Mouse (Mus musculus) kidney, adult 2 months (tissue): ENCODE measurements around the gene E130308A19Rik.
A peak's percentile ranks its signal among the peaks of the same experiment; 100 is the strongest.

ENCODE experiments used
- CTCF ChIP-seq: fragments of 200-500 bp; conservative IDR thresholded peaks from 2 replicates; pipeline ENCODE4 v1.5.1; 2011; ENCODE audit warnings: low read depth, mild to moderate bottlenecking, control low read depth, low read length, moderate library complexity, mixed read lengths; ENCODE audit not compliant: insufficient read depth, insufficient read length
- POLR2A ChIP-seq: fragments of 200-500 bp; IDR thresholded peaks from one replicate; pipeline ENCODE4 v1.6.1; 2011; ENCODE audit warnings: low read depth, low read length, control low read depth

DNA sequence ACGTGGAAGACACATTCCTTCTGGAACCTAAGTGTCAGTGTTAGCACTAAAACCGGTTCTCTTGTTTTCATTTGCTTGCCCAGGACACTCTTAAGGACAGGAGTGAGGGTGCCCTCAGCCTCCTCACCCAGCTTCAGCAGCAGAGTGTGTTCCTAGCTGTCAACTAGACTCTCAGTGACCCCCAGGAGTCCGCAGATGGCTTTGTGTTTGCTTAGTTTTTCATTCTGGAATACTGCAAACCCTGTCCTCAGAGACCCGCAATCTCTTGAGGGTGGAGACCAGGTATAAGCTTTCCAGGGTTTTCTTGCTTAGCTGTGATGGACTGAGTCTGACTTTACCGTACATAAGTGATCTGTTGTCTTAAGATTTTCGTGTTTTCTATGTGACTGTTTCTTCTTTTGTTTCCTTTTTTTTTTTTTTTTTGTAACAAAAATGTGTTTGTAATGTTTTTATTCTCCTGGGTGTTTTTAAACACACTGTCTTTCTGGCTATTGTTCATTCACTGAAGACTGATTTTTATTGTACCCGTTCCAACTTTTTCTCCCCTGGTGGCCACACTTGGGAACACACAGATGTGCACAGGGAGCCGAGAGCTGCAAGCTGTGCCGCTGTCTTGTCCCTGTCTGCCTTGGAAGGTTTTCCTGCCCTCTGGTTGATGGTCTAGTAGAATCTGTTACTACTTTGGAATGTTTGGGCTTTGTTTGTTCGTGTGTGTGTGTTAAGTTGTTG is 134.8 kb downstream of the E130308A19Rik start:
- TF ChIP-seq CTCF (peak; percentile 62), POLR2A (no peak)
